Mouse (Mus musculus): ENCODE measurements at regions not wholly inside any gene's neighbourhood (a gene's known extent, or its start where the extent isn't known, plus 50 kb on each side); places are given as distances from the start of the nearest gene placed in this dataset.

- TF ChIP-seq POLR2A (IDR thresholded peaks at IDR 0.05; ENCODE audit: borderline replicate concordance, control insufficient read depth, low read depth, low read length) (no peak), CTCF (IDR thresholded peaks at IDR 0.05; ENCODE audit: control insufficient read depth, insufficient read depth, low read length) (no peak)
Measured at GRCm38 (mm10) chr14:33821436-33821835, 102.0 kb upstream of the Gdf10 start.

All from bone marrow, adult 2 months (tissue).